Mouse (Mus musculus) lung, postnatal 25 days (tissue): ENCODE data around the gene Slc22a16.
"Not testable (repeated sequence)": the region's sequence is repeated elsewhere in the genome, so short reads cannot be mapped to it uniquely, and the experiment has no call there.

Source experiments
- DNase-seq: peaks from one replicate; pipeline ENCODE4 v3.0.0; 2022; ENCODE audit warnings: low spot score

Gene Slc22a16

GRCm38 (mm10) chr10:40570036-40570435 lies at the start of gene Slc22a16:
Gene Slc22a16, plus strand, starts transcription at chr10:40570336.
- DNase-seq: no peak

- no peak for DNase-seq
Measured at GRCm38 (mm10) chr10:40521579-40521978, 48.6 kb upstream of the Slc22a16 start.

- DNase-seq: no peak
Measured at GRCm38 (mm10) chr10:40523312-40523975, 46.7 kb upstream of the Slc22a16 start.

GRCm38 (mm10) chr10:40524032-40524806 lies 45.9 kb upstream of the Slc22a16 start:
- no peak for DNase-seq

- peak; percentile 77 for DNase-seq
Measured at GRCm38 (mm10) chr10:40524991-40525390, 45.1 kb upstream of the Slc22a16 start.

GRCm38 (mm10) chr10:40525616-40526155 lies 44.5 kb upstream of the Slc22a16 start:
- DNase-seq: no peak

- no peak for DNase-seq
Measured at GRCm38 (mm10) chr10:40526301-40526761, 43.8 kb upstream of the Slc22a16 start.

GRCm38 (mm10) chr10:40526986-40527385 lies 43.1 kb upstream of the Slc22a16 start:
- no peak for DNase-seq

- DNase-seq: peak; percentile 42
Measured at GRCm38 (mm10) chr10:40527573-40527972, 42.6 kb upstream of the Slc22a16 start.

- no peak for DNase-seq
Measured at GRCm38 (mm10) chr10:40528668-40529067, 41.5 kb upstream of the Slc22a16 start.

GRCm38 (mm10) chr10:40529617-40530016 lies 40.5 kb upstream of the Slc22a16 start:
- peak; percentile 70 for DNase-seq

- DNase-seq: no peak
Measured at GRCm38 (mm10) chr10:40530661-40531060, 39.5 kb upstream of the Slc22a16 start.

- DNase-seq: not testable (repeated sequence)
Measured at GRCm38 (mm10) chr10:40532586-40532985, 37.5 kb upstream of the Slc22a16 start.

- DNase-seq: no peak
Measured at GRCm38 (mm10) chr10:40541351-40541750, 28.8 kb upstream of the Slc22a16 start.

- no peak for DNase-seq
Measured at GRCm38 (mm10) chr10:40549317-40549716, 20.8 kb upstream of the Slc22a16 start.

- DNase-seq: no peak
Measured at GRCm38 (mm10) chr10:40551801-40552200, 18.3 kb upstream of the Slc22a16 start.

- DNase-seq: not testable (repeated sequence)
Measured at GRCm38 (mm10) chr10:40565695-40566094, 4.4 kb upstream of the Slc22a16 start.

GRCm38 (mm10) chr10:40575912-40576634 lies 5.9 kb downstream of the Slc22a16 start:
- no peak for DNase-seq

GRCm38 (mm10) chr10:40583584-40584255 lies 13.6 kb downstream of the Slc22a16 start:
- peak; percentile 2 for DNase-seq

GRCm38 (mm10) chr10:40592186-40592585 lies 22.1 kb downstream of the Slc22a16 start:
- no peak for DNase-seq

GRCm38 (mm10) chr10:40597177-40597576 lies 27.0 kb downstream of the Slc22a16 start:
- peak; percentile 3 for DNase-seq
